Mouse (Mus musculus) ES-E14 (cell line): Measurements from ENCODE around the gene Snapc2.

ENCODE experiments used
- CHD2 ChIP-seq: IDR thresholded peaks from 2 replicates; pipeline ENCODE4 v1.6.1; 2014; ENCODE audit warnings: mild to moderate bottlenecking, low read depth, low read length, inconsistent platforms
- MAFK ChIP-seq: IDR thresholded peaks from 2 replicates; pipeline ENCODE4 v1.6.1; 2014; ENCODE audit warnings: mild to moderate bottlenecking, low read depth, low read length, inconsistent platforms; ENCODE audit not compliant: insufficient read depth
- ZC3H11A ChIP-seq: IDR thresholded peaks from 2 replicates; pipeline ENCODE4 v1.6.1; 2012; ENCODE audit warnings: low read depth, mild to moderate bottlenecking, inconsistent platforms, low read length, borderline replicate concordance
- ZNF384 ChIP-seq: IDR thresholded peaks from 2 replicates; pipeline ENCODE4 v1.6.1; 2012; ENCODE audit warnings: low read depth, low read length, inconsistent platforms

DNA sequence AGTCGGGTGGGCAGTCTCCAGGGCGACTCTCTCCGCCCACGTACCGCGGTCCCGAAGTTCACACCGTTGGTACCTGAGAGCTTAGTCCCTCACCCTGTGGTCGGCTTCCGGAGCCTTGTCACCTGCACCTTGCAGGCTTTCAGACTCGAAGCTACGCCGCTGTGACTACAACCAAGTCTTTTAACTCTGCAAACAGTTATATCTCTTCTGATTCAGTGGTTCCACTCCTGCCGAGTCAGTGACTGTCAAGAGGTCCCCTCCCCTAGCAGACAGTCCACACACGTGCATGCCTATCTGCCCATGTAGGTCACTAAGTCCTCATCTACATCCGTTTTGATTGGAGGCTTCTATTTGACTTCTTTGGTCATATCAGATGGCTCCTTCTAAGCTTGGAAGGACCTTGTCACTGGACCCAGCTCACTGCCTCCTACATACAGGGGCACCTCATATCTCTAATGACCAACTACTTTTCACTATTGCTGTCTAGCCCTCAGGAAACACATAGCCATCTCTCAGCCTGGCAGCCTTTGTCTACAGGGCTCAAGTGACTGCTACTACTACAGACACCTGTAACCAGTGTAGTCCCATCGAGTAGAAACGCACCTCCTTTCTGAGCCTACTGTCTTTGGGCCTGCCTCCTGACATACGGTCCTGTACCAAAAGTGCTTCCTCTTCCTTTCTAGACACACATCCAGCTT lies 13.5 kb upstream of the Snapc2 start:
- TF ChIP-seq ZNF384 (no peak), CHD2 (no peak), ZC3H11A (no peak), MAFK (no peak)
